Mouse (Mus musculus) spleen, postnatal 36 days (tissue): ENCODE measurements around the gene Amigo2.

Experiments
- DNase-seq, 2 experiments: peaks; one replicate each; pipeline ENCODE4 v3.0.0; 2022; ENCODE audit warnings: low spot score in 2 of 2, mixed read lengths in 1 of 2

The Amigo2 gene

GRCm38 (mm10) chr15:97267094-97267695, 20.1 kb upstream of the Amigo2 start:
- DNase-seq = no peak

GRCm38 (mm10) chr15:97266236-97266845, 19.3 kb upstream of the Amigo2 start:
- peak; percentile 52 to 61 for DNase-seq

GRCm38 (mm10) chr15:97262251-97262650, 15.2 kb upstream of the Amigo2 start:
- DNase-seq = no peak

- no peak for DNase-seq
Measured at GRCm38 (mm10) chr15:97259968-97260597, 13.0 kb upstream of the Amigo2 start.

GRCm38 (mm10) chr15:97259300-97259699, 12.2 kb upstream of the Amigo2 start:
- peak; percentile 74 to 82 for DNase-seq

- DNase-seq = no peak
Measured at GRCm38 (mm10) chr15:97258483-97259230, 11.6 kb upstream of the Amigo2 start.

GRCm38 (mm10) chr15:97257206-97257775, 10.2 kb upstream of the Amigo2 start:
- DNase-seq = no peak

GRCm38 (mm10) chr15:97256411-97256810, 9.3 kb upstream of the Amigo2 start:
- DNase-seq = no peak

- no peak for DNase-seq
Measured at GRCm38 (mm10) chr15:97255800-97256199, 8.7 kb upstream of the Amigo2 start.

GRCm38 (mm10) chr15:97254375-97254774, 7.3 kb upstream of the Amigo2 start:
- no peak for DNase-seq

- peak in 1 of 2 experiments; percentile 45 for DNase-seq
Measured at GRCm38 (mm10) chr15:97252493-97253034, 5.5 kb upstream of the Amigo2 start.

- DNase-seq = no peak
Measured at GRCm38 (mm10) chr15:97249322-97249721, 2.2 kb upstream of the Amigo2 start.

GRCm38 (mm10) chr15:97248296-97248695, 1.2 kb upstream of the Amigo2 start:
- DNase-seq = peak; percentile 32 to 53

- peak; percentile 33 to 46 for DNase-seq
Measured at GRCm38 (mm10) chr15:97247791-97248161, 689 bp upstream of the Amigo2 start.

GRCm38 (mm10) chr15:97246256-97246655, 831 bp downstream of the Amigo2 start:
- no peak for DNase-seq

GRCm38 (mm10) chr15:97245392-97245791, 1.7 kb downstream of the Amigo2 start:
- DNase-seq = peak in 1 of 2 experiments; percentile 27

- DNase-seq = peak; percentile 59 to 66
Measured at GRCm38 (mm10) chr15:97236943-97237342, 10.1 kb downstream of the Amigo2 start.

GRCm38 (mm10) chr15:97235183-97235582, 11.9 kb downstream of the Amigo2 start:
- DNase-seq = peak; percentile 35 to 47

GRCm38 (mm10) chr15:97234076-97234475, 13.0 kb downstream of the Amigo2 start:
- DNase-seq = no peak

- no peak for DNase-seq
Measured at GRCm38 (mm10) chr15:97229494-97230077, 17.5 kb downstream of the Amigo2 start.

- DNase-seq = no peak
Measured at GRCm38 (mm10) chr15:97224003-97224402, 23.1 kb downstream of the Amigo2 start.
